Mouse (Mus musculus) adrenal gland, postnatal 36 days (tissue): ENCODE data around the gene Gdpd5. TPM values are rescaled to one million over a fixed set of nuclear protein-coding genes. Genes with fewer than 3 reads are reported as not detected.

Source experiments
- DNase-seq, 2 experiments: peaks; one replicate each; pipeline ENCODE4 v3.0.0; 2021; ENCODE audit warnings: mixed read lengths in 1 of 2
- total RNA-seq, 2 experiments: library from RNA; stranded (reverse); gene quantifications; 2 replicates each; pipeline ENCODE4 v1.2.3; 2021

Gdpd5 gene
- total RNA-seq, 2 experiments from 2014 or later: 7.5 to 7.6 TPM

DNA sequence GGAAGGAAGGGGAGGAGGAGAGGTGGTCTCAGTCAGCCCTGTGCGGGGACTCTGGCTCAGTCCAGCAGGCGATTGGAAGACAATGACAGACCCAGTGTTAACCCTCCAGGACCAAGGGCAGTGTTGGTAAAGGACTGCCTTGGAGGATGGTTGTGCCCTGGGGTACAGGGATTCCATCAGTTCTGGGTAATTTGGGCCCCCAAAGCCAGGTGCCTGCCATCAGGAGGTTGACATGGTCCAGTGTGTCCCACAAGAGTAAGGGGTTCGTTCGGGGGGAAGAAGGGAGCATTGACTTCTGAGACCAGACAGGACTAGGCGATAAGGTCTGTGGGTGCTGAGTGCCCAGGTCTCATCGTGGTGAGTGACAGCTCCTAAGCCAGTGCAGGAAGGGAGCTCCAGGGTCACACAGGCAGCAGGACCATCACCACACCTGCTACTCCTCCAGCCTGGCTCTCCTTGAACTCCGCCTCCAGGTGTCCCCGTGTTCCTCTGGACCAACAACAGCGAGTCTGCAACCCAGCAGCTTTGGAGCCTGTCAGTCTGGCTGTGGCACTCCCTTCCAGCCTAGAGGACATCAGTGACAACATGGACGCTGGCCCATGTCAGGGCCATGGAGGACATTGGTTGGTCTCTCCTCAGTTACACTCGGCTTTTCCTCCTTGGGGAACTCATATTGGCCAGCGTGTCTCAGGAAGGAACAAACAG, 23.0 kb downstream of the Gdpd5 start:
- no peak for DNase-seq

DNA sequence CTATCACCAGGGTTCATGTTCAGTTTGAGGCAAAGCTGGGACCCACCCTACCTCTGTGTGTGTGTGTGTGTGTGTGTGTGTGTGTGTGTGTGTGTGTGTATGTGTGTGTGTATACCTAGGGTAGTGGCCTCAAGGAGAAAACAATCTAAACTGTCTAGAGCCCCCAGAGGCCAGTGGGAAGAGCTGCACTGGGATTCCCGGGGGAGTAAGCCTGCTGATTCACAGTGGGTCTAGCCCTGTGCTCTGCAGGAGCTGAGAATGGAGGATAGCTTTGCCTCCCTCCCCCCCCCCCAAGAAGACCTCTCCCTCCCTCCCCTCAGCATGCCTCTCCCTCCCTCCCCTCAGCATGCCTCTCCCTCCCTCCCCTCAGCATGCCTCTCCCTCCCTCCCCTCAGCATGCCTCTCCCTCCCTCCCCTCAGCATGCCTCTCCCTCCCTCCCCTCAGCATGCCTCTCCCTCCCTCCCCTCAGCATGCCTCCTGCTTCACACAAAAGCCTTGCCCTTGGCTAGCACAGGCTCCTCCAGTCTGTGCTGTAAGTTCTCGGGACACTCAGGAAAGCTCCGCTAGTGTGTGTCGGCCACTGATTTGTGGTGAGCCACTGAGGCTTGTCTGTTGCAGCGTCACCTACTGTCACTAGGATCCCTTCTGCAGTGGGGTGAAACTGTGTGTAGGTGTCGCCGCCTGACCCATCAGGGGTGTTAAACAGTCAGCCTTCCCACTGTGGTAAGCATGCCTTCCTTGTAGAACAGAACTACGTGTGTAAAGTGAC, 24.4 kb downstream of the Gdpd5 start:
- no peak for DNase-seq

- DNase-seq: no peak
These were observed 26.4 kb downstream of the Gdpd5 start for GRCm38 (mm10) chr7:99407598-99407997.

DNA sequence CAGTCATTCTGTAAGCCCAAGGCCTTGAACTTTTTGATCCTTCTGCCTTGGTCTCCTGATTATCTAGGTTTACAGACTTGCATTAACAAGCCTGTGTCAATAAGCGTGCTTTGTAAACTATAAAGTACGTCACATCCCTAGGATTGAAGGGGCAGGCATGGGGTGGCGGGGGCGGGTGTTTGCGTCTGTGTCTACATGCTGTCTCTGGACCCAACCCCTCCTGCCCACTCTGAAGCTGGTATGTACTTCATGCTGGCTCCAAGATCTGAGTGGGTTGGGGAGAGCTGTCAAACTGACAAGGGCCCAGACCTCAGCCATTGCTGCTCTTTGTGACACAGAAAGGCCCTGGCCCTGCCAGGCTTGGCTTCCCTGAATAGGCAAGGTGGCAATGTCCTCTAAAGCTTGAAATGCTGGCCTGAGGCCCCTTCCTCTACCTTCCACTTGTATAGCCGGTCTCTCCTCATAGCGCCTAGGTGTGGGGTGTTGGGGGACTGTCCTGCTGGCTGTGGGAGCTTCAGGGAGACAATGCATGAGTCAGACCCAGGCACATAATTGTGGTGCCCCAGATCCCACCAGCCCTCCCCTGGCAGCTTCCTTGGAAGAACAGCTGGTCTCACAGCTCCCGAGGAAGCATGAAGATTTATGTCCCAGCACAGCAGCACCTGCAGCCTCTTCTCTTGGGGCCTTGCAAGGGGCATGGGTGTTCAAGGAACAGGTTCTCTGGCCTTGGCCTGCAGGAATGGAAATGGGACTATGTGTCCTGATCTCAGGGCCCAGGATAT, 28.4 kb downstream of the Gdpd5 start:
- no peak for DNase-seq

GRCm38 (mm10) chr7:99410315-99410714, 29.1 kb downstream of the Gdpd5 start:
- no peak for DNase-seq

DNA sequence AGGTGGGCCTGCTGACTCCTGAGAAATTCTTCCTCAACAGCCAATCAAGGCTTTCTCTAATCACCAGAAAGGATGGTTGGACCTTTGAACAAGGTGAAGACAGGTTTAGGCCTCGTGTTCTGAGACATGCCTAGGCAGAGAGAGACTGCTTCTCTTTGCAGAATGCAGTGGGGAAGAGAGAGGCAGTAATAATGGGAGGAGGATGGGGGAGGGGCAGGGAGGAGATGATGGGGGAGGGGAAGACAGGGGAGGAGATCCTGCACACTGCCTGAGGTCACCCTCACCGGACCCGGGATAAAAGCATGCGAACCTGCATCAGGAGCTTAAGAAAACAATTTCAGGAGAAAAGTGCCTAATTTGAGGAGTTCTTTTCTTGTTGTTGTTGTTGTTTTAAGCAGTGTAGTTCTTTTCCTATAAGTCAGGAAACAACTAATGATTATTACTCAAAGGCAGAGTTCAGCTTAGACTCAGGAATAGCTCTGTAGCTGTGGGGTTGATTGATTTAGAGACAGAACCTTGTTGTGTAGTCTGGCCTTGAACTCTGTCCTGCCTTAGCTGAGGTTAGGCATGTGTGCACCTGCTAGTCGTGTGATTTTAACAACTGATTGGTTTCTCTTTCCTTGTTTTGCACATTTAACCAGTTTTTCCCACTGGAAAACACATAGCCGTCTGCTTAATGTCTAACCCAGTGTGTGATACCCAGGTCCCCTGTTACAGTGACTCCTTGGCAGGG, 30.0 kb downstream of the Gdpd5 start:
- no peak for DNase-seq

GRCm38 (mm10) chr7:99415045-99415444, 33.8 kb downstream of the Gdpd5 start:
- DNase-seq: peak; percentile 38 to 58

DNA sequence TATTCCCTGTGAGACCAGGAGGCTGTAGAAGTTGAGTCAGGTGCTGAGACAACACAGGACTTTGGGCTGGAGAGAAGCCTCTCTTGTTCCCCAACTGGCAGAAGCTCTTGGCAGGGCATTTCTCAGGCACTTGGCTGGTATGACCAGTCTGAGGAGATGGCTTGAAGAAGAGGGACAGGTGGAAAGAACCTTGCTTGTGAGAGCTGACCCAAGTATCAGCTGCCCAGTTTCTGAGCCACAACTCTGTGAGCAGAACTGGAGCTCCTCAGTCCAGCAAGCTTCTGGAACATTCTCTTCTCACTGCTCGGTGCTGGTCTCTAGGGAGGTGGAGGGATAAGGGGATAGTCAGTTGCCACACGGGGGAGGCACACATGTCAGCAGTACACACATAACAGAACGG, 38.1 kb downstream of the Gdpd5 start:
- no peak for DNase-seq

DNA sequence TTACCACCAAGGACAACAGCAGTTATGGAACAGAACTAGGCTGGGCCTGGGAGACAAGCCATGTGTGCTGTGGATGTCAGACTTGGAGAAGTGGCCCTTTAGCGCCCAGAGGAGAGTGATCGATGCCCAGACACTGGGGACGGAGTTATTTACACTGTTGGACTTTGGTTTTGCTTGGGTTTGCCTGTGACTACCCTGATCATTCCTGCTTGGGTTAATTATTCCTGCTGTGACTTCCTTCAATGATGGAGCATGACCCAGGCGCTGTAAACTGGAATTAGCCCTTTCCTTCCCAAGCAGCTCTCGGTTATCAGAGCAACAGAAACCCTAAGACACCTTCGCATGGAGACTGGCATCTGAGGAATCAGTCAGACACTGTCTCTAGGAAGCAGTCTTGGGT, 39.8 kb downstream of the Gdpd5 start:
- DNase-seq: no peak

DNA sequence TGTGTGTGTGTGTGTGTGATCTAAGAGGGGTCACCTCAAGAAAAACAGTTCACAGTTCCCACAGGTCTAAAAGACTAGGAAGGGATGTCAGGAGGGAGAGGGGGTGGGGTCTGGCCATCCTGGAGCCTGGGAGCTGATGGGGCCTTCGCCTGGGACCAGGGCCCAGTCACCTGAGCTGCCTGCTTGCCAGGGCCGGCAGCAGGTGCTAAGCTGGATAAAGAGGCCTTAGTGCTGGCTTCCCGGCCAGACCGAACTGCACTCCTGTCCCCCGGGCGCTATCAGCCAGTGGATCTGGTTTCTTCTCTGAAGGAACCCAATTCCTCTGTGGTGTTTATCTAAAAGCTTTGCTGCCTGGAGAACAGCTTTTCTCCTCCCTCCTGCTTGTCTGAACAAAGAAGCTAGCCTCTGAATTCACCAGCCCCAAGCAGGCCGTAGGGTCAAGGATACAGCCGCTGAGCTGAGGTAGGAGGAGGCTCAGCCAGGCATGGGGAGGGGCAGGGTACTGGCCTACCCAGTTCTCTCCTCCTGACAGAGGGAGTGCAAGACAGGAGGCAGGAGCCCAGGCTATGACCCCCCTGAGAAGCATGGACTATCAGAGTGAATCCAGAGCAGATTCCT, 43.4 kb downstream of the Gdpd5 start:
- DNase-seq: peak; percentile 61 to 66

- DNase-seq: peak; percentile 47
These were observed 44.5 kb downstream of the Gdpd5 start for GRCm38 (mm10) chr7:99425706-99426105.

- no peak for DNase-seq
These were observed 45.8 kb downstream of the Gdpd5 start for GRCm38 (mm10) chr7:99427031-99427430.

- no peak for DNase-seq
These were observed 46.8 kb downstream of the Gdpd5 start for GRCm38 (mm10) chr7:99427987-99428386.

DNA sequence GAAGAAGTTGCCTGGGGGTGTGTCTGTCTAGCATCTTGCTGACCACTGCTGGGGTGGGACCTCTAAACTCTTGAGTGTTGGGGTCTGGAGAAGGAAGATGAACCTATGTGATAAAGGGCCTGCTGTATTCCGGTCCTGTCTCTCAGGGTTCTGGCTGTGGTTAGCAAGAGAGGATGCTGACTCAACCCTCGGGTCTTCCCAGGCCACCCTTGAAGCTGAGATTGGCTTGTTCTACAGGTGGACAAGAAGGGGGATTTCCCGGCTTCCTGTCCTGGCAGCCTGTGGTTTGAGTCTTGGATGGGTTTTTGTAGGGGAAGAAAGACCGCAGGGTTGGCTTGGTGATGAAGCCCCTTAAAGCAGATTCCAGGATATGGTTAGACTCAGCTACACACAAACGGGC, 47.6 kb downstream of the Gdpd5 start:
- no peak for DNase-seq

DNA sequence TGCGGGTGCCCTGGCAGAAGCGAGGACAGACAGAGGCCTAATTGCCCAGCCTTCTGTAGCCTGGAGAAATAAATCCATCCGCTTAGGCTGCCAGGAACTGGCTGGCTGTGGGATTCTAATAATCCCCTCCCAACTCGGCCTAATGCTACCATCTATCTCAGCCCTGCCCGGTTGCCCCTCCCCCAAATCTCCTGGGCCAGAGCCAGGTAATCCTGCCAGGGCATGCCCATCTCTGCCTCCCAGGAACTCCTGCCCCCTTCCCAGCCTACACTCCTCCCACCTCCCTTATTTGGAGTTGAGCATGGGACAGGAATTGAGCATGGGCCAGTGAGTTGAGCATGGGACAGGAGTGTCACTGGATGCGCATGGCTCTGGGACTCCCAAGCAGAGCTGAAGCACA, 48.6 kb downstream of the Gdpd5 start:
- DNase-seq: no peak

DNA sequence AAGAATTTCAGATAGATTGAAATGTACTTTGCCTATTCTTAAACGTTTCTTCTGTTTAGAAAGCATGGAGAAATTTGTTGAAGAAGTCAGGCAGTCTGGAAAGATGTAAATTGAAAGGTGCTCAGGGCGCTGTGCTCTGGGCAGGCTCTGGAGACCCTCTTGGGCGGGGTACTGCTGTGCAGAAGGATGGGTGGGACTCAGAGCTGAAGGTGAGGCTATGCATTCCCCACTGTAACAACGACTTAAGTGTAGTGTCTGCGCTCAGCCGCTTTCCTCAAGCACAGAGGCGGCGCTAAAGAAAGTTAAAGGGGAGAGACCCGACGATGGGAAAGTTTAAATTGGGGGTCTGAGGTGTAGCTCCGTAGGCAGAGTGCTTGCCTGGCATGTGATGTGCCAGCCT, 49.0 kb downstream of the Gdpd5 start:
- DNase-seq: no peak

GRCm38 (mm10) chr7:99432248-99432647, 51.0 kb downstream of the Gdpd5 start:
- DNase-seq: no peak

- no peak for DNase-seq
These were observed 51.6 kb downstream of the Gdpd5 start for GRCm38 (mm10) chr7:99432863-99433262.

GRCm38 (mm10) chr7:99434672-99435250, 53.5 kb downstream of the Gdpd5 start:
- DNase-seq: no peak

DNA sequence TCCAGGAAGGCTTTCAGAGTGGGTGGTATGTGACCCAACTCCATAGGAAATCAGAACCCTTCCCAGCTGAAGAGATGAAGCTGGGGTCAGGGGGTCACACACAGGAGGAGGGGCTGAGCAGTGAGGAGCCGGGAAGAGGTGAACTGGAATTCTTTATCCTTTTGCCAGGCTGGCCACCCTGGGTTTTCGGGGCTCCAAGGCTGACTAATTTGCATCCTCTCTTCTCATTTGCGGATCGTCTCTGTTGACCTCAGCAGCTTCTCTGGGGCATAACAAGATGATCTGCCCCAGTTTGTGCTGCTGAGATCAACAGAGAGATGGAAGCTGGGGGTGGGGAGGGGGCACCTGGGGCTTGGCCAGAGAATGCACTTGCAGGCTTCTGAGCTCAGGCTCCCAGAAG, 55.3 kb downstream of the Gdpd5 start:
- no peak for DNase-seq

DNA sequence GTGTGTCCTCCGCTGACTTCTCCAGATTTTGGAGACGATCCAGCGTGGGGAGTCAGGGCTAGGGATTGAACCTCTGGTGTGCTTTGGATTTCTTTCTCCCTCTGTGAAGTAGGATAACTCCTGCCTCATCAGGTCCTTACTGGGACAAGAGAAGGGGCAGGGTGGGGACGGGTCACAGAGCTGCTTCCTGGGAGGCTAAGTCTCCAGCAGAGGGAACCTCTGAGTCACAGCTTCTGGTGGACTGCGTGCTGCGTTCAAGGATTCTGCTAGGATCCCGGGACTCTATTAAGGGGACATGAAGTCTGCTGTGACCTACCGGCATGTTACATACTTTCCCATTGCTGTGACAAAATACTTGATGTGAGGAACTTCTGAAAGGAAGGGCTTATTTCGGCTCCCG, 57.7 kb downstream of the Gdpd5 start:
- DNase-seq: no peak
